Mouse (Mus musculus) left cerebral cortex, adult 2 months (tissue): ENCODE data around the gene Nmt1. TPM values are rescaled to one million over a fixed set of nuclear protein-coding genes. Genes with fewer than 3 reads are reported as not detected.

Experiments
- DNase-seq, 2 experiments: peaks; one replicate each; pipeline ENCODE4 v3.0.0; 2021 to 2022; ENCODE audit warnings: low spot score in 2 of 2, mixed read lengths in 1 of 2; ENCODE audit errors: extremely low spot score in 1 of 2
- H3K27ac ChIP-seq: fragments of 200-600 bp; 2 replicates; pipeline ENCODE4 v1.8.1; 2022
- H3K4me3 ChIP-seq: fragments of 200-600 bp; 2 replicates; pipeline ENCODE4 v1.8.1; 2022
- CTCF ChIP-seq: fragments of 200-600 bp; IDR thresholded peaks from 2 replicates; pipeline ENCODE4 v1.8.1; 2022; ENCODE audit warnings: antibody characterized with exemption, mild to moderate bottlenecking, moderate library complexity
- intact Hi-C: fragments of 180-260 bp; cut with DNase I; formaldehyde crosslinking; loops from one replicate; pipeline ENCODE4 v1.15.1; 2025
- total RNA-seq, 2 experiments: library from RNA; stranded (reverse); gene quantifications; 2 replicates each; pipeline ENCODE4 v1.2.3; 2021

The Nmt1 gene
- total RNA-seq, 2 experiments from 2014 or later, result 117 to 130 TPM

GRCm38 (mm10) chr11:103053191-103054076 is 25.4 kb downstream of the Nmt1 start:
- no peak for TF ChIP-seq CTCF
- no peak for DNase-seq
- no peak overlapping the region for H3K4me3 ChIP-seq
- H3K27ac ChIP-seq, result peak overlapping the region; percentile 44; the same call in 1 of the 2 replicates
- intact Hi-C loops, result no loop called here

GRCm38 (mm10) chr11:103054798-103055197 is 26.8 kb downstream of the Nmt1 start:
- peak; percentile 73 to 82 for DNase-seq
- intact Hi-C loops, result loop anchor here (5.0 kb wide), 1 partner anchor 152 kb away; the partner anchor contains the start of gene Gfap
- Histone ChIP-seq H3K4me3 (no peak overlapping the region), H3K27ac (peak overlapping the region; percentile 10; the same call in 1 of the 2 replicates)
- peak; percentile 87 for TF ChIP-seq CTCF

- no peak for DNase-seq
- intact Hi-C loops, result loop anchor here (5.0 kb wide), 1 partner anchor 154 kb away; the partner anchor contains the start of gene Gfap
- TF ChIP-seq CTCF, result no peak
- no peak overlapping the region for H3K4me3 ChIP-seq
- no peak overlapping the region for H3K27ac ChIP-seq
Measured at GRCm38 (mm10) chr11:103056636-103057035, 28.6 kb downstream of the Nmt1 start.

- intact Hi-C loops, result loop anchor here (5.0 kb wide), 1 partner anchor 156 kb away; the partner anchor contains the start of gene Gfap
- H3K4me3 ChIP-seq, result no peak overlapping the region
- DNase-seq, result no peak
- no peak for TF ChIP-seq CTCF
- no peak overlapping the region for H3K27ac ChIP-seq
Measured at GRCm38 (mm10) chr11:103058499-103059085, 30.6 kb downstream of the Nmt1 start.

- intact Hi-C loops, result no loop called here
- no peak overlapping the region for H3K4me3 ChIP-seq
- no peak for TF ChIP-seq CTCF
- H3K27ac ChIP-seq, result no peak overlapping the region
- DNase-seq, result no peak
Measured at GRCm38 (mm10) chr11:103066191-103067050, 38.4 kb downstream of the Nmt1 start.

GRCm38 (mm10) chr11:103067051-103067361 is 39.0 kb downstream of the Nmt1 start:
- intact Hi-C loops, result no loop called here
- no peak for DNase-seq
- Histone ChIP-seq H3K4me3 (no peak overlapping the region), H3K27ac (no peak overlapping the region; the same call in 1 of the 2 replicates)
- no peak for TF ChIP-seq CTCF

GRCm38 (mm10) chr11:103067457-103068001 is 39.5 kb downstream of the Nmt1 start:
- intact Hi-C loops, result no loop called here
- Histone ChIP-seq H3K27ac (peak overlapping the region; percentile 30; the same call in 1 of the 2 replicates), H3K4me3 (no peak overlapping the region)
- TF ChIP-seq CTCF, result no peak
- no peak for DNase-seq

- no peak for TF ChIP-seq CTCF
- no peak for DNase-seq
- no peak overlapping the region for H3K27ac ChIP-seq
- no peak overlapping the region for H3K4me3 ChIP-seq
- intact Hi-C loops, result no loop called here
Measured at GRCm38 (mm10) chr11:103068272-103068671, 40.3 kb downstream of the Nmt1 start.

GRCm38 (mm10) chr11:103068884-103069283 is 40.9 kb downstream of the Nmt1 start:
- no peak overlapping the region for H3K4me3 ChIP-seq
- TF ChIP-seq CTCF, result no peak
- DNase-seq, result no peak
- H3K27ac ChIP-seq, result no peak overlapping the region
- intact Hi-C loops, result no loop called here

- DNase-seq, result no peak
- no peak for TF ChIP-seq CTCF
- intact Hi-C loops, result no loop called here
- Histone ChIP-seq H3K27ac (no peak overlapping the region), H3K4me3 (no peak overlapping the region)
Measured at GRCm38 (mm10) chr11:103069731-103070130, 41.7 kb downstream of the Nmt1 start.

- H3K4me3 ChIP-seq, result no peak overlapping the region
- intact Hi-C loops, result no loop called here
- TF ChIP-seq CTCF, result no peak
- DNase-seq, result no peak
- no peak overlapping the region for H3K27ac ChIP-seq
Measured at GRCm38 (mm10) chr11:103070322-103070880, 42.4 kb downstream of the Nmt1 start.
